Mouse (Mus musculus): ENCODE data around the gene Ccn1. TPM values are rescaled to one million over a fixed set of nuclear protein-coding genes. Genes with fewer than 3 reads are reported as not detected.

Ccn1 gene
- polyA plus RNA-seq, 1 experiment, result 8.1 TPM

- Histone ChIP-seq H3K27ac (ENCODE audit: control insufficient read depth, insufficient read depth, low read length) (no peak overlapping the region), H3K36me3 (ENCODE audit: control insufficient read depth, insufficient read depth, low read length) (no peaks in the 10 kb centered on the region), H3K4me1 (replicated peaks; ENCODE audit: control insufficient read depth, insufficient read depth, low read length) (no peaks in the 10 kb centered on the region), H3K27me3 (ENCODE audit: control insufficient read depth, insufficient read depth, low read length) (no peaks in the 10 kb centered on the region), H3K4me3 (ENCODE audit: control insufficient read depth, insufficient read depth, low read length) (no peak overlapping the region)
- no peak for DNase-seq
- 96% methylated on average over 5 of the region's 5 CpGs for WGBS
- TF ChIP-seq CTCF (IDR thresholded peaks at IDR 0.05; ENCODE audit: borderline replicate concordance, control insufficient read depth, extremely low read depth, insufficient read depth, low read length, poor library complexity) (no peak), POLR2A (IDR thresholded peaks at IDR 0.05; ENCODE audit: control insufficient read depth, extremely low read depth, insufficient read depth, low read length, poor library complexity) (no peak)
These were observed 44.2 kb downstream of the Ccn1 start for GRCm38 (mm10) chr3:145605437-145606123.

- 88% methylated on average over 11 of the region's 11 CpGs for WGBS
- Histone ChIP-seq H3K4me1 (replicated peaks; ENCODE audit: control insufficient read depth, insufficient read depth, low read length) (no peaks in the 10 kb centered on the region), H3K27ac (ENCODE audit: control insufficient read depth, insufficient read depth, low read length) (no peak overlapping the region), H3K36me3 (ENCODE audit: control insufficient read depth, insufficient read depth, low read length) (no peaks in the 10 kb centered on the region), H3K27me3 (ENCODE audit: control insufficient read depth, insufficient read depth, low read length) (no peaks in the 10 kb centered on the region), H3K4me3 (ENCODE audit: control insufficient read depth, insufficient read depth, low read length) (no peak overlapping the region)
- no peak for DNase-seq
- TF ChIP-seq POLR2A (IDR thresholded peaks at IDR 0.05; ENCODE audit: control insufficient read depth, extremely low read depth, insufficient read depth, low read length, poor library complexity), result no peak
- TF ChIP-seq CTCF (IDR thresholded peaks at IDR 0.05; ENCODE audit: borderline replicate concordance, control insufficient read depth, extremely low read depth, insufficient read depth, low read length, poor library complexity), result no peak
These were observed 47.2 kb downstream of the Ccn1 start for GRCm38 (mm10) chr3:145602410-145603206.

GRCm38 (mm10) chr3:145601345-145601744 lies 48.4 kb downstream of the Ccn1 start:
- TF ChIP-seq CTCF (IDR thresholded peaks at IDR 0.05; ENCODE audit: borderline replicate concordance, control insufficient read depth, extremely low read depth, insufficient read depth, low read length, poor library complexity) (no peak), POLR2A (IDR thresholded peaks at IDR 0.05; ENCODE audit: control insufficient read depth, extremely low read depth, insufficient read depth, low read length, poor library complexity) (no peak)
- no peaks in the 10 kb centered on the region for H3K36me3 ChIP-seq (ENCODE audit: control insufficient read depth, insufficient read depth, low read length)
- H3K27ac ChIP-seq (ENCODE audit: control insufficient read depth, insufficient read depth, low read length), result no peak overlapping the region
- no peaks in the 10 kb centered on the region for H3K27me3 ChIP-seq (ENCODE audit: control insufficient read depth, insufficient read depth, low read length)
- H3K4me3 ChIP-seq (ENCODE audit: control insufficient read depth, insufficient read depth, low read length), result no peak overlapping the region
- no peaks in the 10 kb centered on the region for H3K4me1 ChIP-seq (replicated peaks; ENCODE audit: control insufficient read depth, insufficient read depth, low read length)
- WGBS, result 97% methylated on average over 6 of the region's 6 CpGs
- DNase-seq, result no peak

- no peaks in the 10 kb centered on the region for H3K4me1 ChIP-seq (replicated peaks; ENCODE audit: control insufficient read depth, insufficient read depth, low read length)
- no peaks in the 10 kb centered on the region for H3K27me3 ChIP-seq (ENCODE audit: control insufficient read depth, insufficient read depth, low read length)
- DNase-seq, result no peak
- H3K36me3 ChIP-seq (ENCODE audit: control insufficient read depth, insufficient read depth, low read length), result no peaks in the 10 kb centered on the region
- 97% methylated on average over 6 of the region's 6 CpGs for WGBS
- H3K4me3 ChIP-seq (ENCODE audit: control insufficient read depth, insufficient read depth, low read length), result no peak overlapping the region
- TF ChIP-seq POLR2A (IDR thresholded peaks at IDR 0.05; ENCODE audit: control insufficient read depth, extremely low read depth, insufficient read depth, low read length, poor library complexity) (no peak), CTCF (IDR thresholded peaks at IDR 0.05; ENCODE audit: borderline replicate concordance, control insufficient read depth, extremely low read depth, insufficient read depth, low read length, poor library complexity) (no peak)
- no peak overlapping the region for H3K27ac ChIP-seq (ENCODE audit: control insufficient read depth, insufficient read depth, low read length)
These were observed 49.0 kb downstream of the Ccn1 start for GRCm38 (mm10) chr3:145600801-145601200.

GRCm38 (mm10) chr3:145599059-145599458 lies 50.7 kb downstream of the Ccn1 start:
- Histone ChIP-seq H3K36me3 (ENCODE audit: control insufficient read depth, insufficient read depth, low read length) (no peaks in the 10 kb centered on the region), H3K4me1 (replicated peaks; ENCODE audit: control insufficient read depth, insufficient read depth, low read length) (no peaks in the 10 kb centered on the region), H3K4me3 (ENCODE audit: control insufficient read depth, insufficient read depth, low read length) (no peak overlapping the region), H3K27ac (ENCODE audit: control insufficient read depth, insufficient read depth, low read length) (no peak overlapping the region), H3K27me3 (ENCODE audit: control insufficient read depth, insufficient read depth, low read length) (no peaks in the 10 kb centered on the region)
- DNase-seq, result no peak
- 98% methylated on average over 7 of the region's 7 CpGs for WGBS
- no peak for TF ChIP-seq POLR2A (IDR thresholded peaks at IDR 0.05; ENCODE audit: control insufficient read depth, extremely low read depth, insufficient read depth, low read length, poor library complexity)
- no peak for TF ChIP-seq CTCF (IDR thresholded peaks at IDR 0.05; ENCODE audit: borderline replicate concordance, control insufficient read depth, extremely low read depth, insufficient read depth, low read length, poor library complexity)

Other genes starting within 250 kb of the Ccn1 start
- gene Znhit6, start 73.8 kb downstream of the Ccn1 start, polyA plus RNA-seq (2012; rRNA removed), result 2.5 and 3.5 TPM in 2 replicates
- 2.0 and 2.9 TPM in 2 replicates for gene Ddah1, start 108.7 kb upstream of the Ccn1 start, polyA plus RNA-seq (2012; rRNA removed)

Data from thymus, adult 2 months (tissue).